Mouse (Mus musculus): ENCODE results near the gene Gm6993.

GRCm38 (mm10) chr12:31208766-31209165, 31.8 kb upstream of the Gm6993 start:
- no peak for TF ChIP-seq CTCF (IDR thresholded peaks at IDR 0.05; ENCODE audit: low read depth)
- no peak for TF ChIP-seq EP300 (optimal IDR thresholded peaks at IDR 0.05)
